Mouse (Mus musculus) left cerebral cortex, postnatal 10 days (tissue): ENCODE measurements around the gene Chst11. TPM values are rescaled to one million over a fixed set of nuclear protein-coding genes. Genes with fewer than 3 reads are reported as not detected.

ENCODE experiments used
- DNase-seq, 2 experiments: peaks; one replicate each; pipeline ENCODE4 v3.0.0; 2021 to 2022; ENCODE audit warnings: low spot score in 2 of 2, mixed read lengths in 1 of 2; ENCODE audit errors: extremely low spot score in 1 of 2
- intact Hi-C: fragments of 180-260 bp; cut with DNase I; formaldehyde crosslinking; loops from one replicate; pipeline ENCODE4 v1.15.1; 2025
- total RNA-seq, 2 experiments: library from RNA; stranded (reverse); gene quantifications; 2 replicates each; pipeline ENCODE4 v1.2.3; 2021

The Chst11 gene
- total RNA-seq, 2 experiments from 2014 or later = 27.3 to 27.8 TPM

DNA sequence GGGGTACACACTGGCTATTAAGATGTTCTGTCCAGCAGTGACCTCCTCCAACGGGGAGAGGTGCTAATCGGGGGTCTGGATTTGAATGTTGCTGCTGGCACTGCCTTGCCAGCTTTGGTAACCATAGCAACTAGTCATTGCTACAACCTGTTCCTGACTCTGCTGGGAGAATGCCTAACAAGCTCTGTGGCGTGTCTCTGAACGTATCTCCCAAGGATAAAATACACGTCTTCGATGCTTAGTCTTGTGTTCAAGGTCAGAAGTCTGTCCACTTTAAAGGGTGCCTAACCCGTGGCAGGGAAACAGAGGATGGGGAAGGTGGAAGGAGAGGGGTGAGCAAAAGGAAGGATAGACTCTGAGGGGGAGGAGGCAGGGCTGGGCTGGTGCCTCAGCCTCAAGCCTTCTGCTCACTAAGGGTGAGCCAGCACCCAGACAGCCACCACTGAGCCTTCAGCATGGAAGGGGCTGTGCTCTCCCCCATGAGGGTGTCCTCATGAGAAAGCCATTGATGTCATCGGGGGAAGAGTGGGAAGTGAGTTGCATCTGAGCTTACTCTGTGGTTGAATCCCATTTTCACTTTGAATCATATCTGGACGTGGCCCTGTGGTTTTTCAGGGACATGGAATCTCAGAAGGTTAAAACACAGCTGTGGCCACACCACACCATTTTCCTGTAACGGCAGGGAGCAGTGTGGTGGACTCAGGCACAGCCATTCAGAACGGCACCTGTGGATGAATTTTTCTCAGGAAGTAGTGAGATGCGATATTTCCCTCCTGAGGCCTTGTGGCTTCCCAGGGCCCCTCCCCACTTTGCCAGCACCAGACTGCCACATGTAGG lies 164.3 kb downstream of the Chst11 start:
- intact Hi-C loops = no loop called here
- DNase-seq = peak in 1 of 2 experiments; percentile 36

DNA sequence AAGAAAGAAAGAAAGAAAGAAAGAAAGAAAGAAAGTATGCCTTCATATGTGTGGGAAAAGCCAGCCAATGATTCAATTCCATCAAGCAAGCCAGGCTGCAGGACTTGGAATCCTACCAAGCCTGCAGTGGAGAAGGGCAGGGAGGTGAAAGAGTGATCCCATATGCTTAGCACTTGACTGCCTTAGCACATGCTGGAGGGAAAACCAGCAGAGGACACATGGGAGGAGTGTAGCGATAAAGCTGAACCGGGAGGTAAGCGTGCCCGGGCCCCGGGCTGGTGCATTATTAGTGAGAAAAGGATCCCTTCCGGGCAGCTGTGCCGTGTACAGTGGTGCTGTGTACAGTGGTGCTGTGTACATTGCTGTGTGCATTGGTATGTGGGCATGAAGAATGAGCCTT lies 165.3 kb downstream of the Chst11 start:
- intact Hi-C loops = no loop called here
- no peak for DNase-seq

- intact Hi-C loops = no loop called here
- DNase-seq = no peak
Observed at GRCm38 (mm10) chr10:83151362-83151761, 166.1 kb downstream of the Chst11 start.

- intact Hi-C loops = no loop called here
- no peak for DNase-seq
Observed at GRCm38 (mm10) chr10:83151896-83152685, 166.8 kb downstream of the Chst11 start.

- no peak for DNase-seq
- intact Hi-C loops = no loop called here
Observed at GRCm38 (mm10) chr10:83152723-83153122, 167.4 kb downstream of the Chst11 start.

DNA sequence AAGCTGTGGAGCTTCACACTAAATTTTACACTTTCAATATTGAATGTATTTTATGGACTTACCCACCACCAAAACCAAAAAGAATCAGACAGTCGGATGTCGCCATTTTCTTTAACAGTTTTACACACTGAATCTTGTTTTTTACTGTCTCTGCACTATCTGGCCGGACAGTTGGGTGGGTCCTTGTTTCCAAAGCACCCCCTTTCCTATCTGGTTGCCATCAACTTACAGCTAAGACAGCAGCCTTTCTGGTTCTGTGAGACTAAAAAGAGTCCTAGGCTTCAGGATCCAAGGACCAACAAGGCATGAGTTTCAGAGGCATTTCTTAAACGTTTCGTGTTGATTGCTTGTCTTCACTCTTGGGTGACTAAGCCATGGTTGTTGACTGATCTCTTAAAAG lies 168.1 kb downstream of the Chst11 start:
- intact Hi-C loops = no loop called here
- no peak for DNase-seq

GRCm38 (mm10) chr10:83153887-83154286 lies 168.6 kb downstream of the Chst11 start:
- DNase-seq = no peak
- intact Hi-C loops = no loop called here

DNA sequence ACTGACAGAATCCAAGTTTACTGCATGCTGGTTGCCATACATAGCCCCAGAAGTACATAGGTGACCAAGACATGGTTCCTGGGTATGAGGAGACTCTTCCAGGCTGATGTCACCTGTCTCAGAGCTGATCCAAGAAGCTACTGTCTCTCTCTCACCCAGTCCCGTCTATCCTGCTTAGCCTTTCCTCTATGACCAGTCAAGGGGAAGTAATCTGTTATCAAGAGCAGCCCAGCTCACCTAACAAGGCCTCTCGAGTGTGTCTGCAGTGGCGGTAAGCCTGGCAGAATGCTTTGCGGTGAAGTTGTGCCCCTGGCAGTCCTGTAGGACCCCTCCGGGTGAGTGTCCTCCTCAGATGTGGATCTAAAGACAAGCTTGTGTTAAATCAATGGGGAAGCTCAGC lies 172.0 kb downstream of the Chst11 start:
- intact Hi-C loops = no loop called here

GRCm38 (mm10) chr10:83158322-83158721 lies 173.0 kb downstream of the Chst11 start:
- DNase-seq = no peak
- intact Hi-C loops = no loop called here

More for the DNA sequence above, 172.0 kb downstream of the Chst11 start:
- DNase-seq = no peak

- no peak for DNase-seq
- intact Hi-C loops = no loop called here
Observed at GRCm38 (mm10) chr10:83159229-83159628, 173.9 kb downstream of the Chst11 start.

- intact Hi-C loops = no loop called here
Observed at GRCm38 (mm10) chr10:83161656-83162365, 176.5 kb downstream of the Chst11 start.

DNA sequence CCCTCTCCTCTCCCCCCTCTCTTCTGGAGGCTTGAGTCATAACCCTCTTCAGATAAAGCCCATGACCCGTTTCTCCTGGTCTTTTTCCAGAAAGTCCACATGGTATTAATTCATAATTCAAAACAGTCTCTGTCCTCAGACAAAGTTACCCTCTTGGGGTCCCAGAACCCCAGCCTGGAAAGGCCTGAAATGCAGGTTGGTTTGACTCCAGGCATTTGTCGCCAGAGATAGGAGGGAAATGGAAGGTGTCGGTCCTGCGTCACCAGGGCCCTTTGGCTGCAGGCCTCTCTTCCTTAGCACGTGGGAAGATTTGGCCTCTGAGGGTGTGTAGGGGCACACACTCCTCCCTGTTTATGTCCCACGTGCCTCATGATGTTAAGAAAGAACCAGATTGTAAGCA lies 178.6 kb downstream of the Chst11 start:
- DNase-seq = no peak
- intact Hi-C loops = no loop called here

More at GRCm38 (mm10) chr10:83161656-83162365, 176.5 kb downstream of the Chst11 start:
- peak; percentile 56 to 72 for DNase-seq

GRCm38 (mm10) chr10:83164901-83165435 lies 179.7 kb downstream of the Chst11 start:
- DNase-seq = no peak
- intact Hi-C loops = no loop called here

GRCm38 (mm10) chr10:83165521-83166243 lies 180.4 kb downstream of the Chst11 start:
- intact Hi-C loops = no loop called here
- DNase-seq = no peak

DNA sequence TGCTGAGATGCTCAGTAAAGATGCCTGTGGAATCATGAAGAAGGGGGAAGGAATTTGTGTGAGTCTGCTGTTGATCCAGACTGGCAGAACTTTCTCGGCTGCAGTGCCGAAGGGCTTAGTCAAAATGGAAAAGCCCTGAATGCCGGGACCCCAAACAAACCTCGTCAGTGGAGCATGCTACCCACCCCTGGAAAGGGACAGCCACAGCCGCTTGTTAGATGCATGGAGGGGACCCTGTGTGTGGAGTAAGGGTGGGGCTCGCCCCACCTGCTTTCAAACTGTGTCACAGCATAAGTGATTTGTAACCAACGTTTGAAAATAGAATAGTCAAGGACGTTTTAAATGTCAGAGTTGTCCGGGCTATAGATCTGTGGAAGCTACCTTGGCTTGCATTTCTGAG lies 181.0 kb downstream of the Chst11 start:
- DNase-seq = no peak
- intact Hi-C loops = no loop called here

- intact Hi-C loops = no loop called here
- no peak for DNase-seq
Observed at GRCm38 (mm10) chr10:83167492-83167891, 182.2 kb downstream of the Chst11 start.

DNA sequence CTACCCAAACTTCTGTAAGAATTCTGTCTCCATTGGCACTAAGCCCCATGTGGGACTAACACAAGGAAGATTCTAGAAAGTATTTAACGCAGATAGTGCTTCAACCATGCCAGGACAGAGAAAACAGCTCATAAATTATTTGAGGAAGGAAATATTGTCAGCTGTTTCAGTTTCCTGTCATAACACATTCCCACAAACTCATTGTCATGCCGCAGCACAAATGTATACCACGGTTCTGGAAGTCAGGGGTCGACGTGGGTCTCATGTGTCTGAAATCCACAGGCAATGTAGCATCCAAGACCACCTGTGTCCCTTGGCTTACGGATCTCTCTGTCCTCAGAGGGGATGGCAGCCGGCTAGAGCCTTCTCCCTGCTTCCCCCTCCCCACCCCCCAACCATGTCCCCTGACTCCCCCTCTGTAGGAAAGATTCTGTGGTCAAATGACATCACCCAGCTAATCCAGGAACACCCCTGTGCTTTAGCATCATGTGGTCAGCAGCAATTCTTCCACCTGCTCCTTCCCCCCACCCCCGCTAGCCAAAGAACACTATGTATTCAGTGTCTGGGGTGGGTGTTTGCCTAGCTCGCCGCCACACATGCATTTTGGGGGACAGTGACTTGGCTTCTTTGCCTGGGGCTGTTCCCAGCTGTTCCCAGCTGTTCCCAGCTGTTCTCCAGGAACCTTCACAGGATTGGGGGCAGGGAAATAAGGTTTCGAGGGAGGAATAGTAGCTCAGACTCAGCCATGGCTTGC lies 183.2 kb downstream of the Chst11 start:
- DNase-seq = no peak
- intact Hi-C loops = no loop called here

DNA sequence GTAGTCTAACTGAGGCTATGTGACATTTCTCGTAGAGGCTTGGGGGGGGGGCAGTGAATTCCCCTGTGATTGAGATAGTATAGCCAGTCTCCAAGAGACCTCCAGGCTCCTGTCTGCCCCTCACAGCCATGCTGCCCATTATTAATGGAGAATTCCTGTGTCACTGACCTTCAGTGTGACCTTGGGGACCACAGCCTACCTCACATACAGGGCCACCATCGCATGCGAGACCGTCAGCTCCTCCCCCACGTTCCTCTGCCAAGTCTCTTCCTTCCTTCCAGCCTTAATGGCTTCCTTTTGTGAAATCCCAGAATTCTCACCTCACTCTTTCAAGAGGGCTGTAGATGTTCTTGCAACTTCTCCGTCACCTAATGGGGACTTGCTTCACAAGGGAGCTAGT lies 184.3 kb downstream of the Chst11 start:
- intact Hi-C loops = no loop called here
- no peak for DNase-seq
